Mouse (Mus musculus) C2C12 (cell line): Measurements from ENCODE around the gene Gfap.

Experiments
- CTCF ChIP-seq: IDR thresholded peaks from one replicate; pipeline ENCODE4 v1.5.1; 2011; ENCODE audit not compliant: control insufficient read depth, insufficient read depth, insufficient read length
- MAX ChIP-seq: IDR thresholded peaks from one replicate; pipeline ENCODE4 v1.6.1; 2011; ENCODE audit warnings: mild to moderate bottlenecking, control low read depth
- USF1 ChIP-seq: IDR thresholded peaks from one replicate; pipeline ENCODE4 v1.6.1; 2011; ENCODE audit warnings: low read depth, mild to moderate bottlenecking, control low read depth, moderate library complexity

- TF ChIP-seq MAX: no peak
- TF ChIP-seq CTCF: no peak
- TF ChIP-seq USF1: no peak
Observed at GRCm38 (mm10) chr11:102858951-102859350, 41.8 kb downstream of the Gfap start.
